Mouse (Mus musculus) neural tube, embryonic 14.5 days (tissue): Measurements from ENCODE around the gene Fam173a. TPM values are rescaled to one million over a fixed set of nuclear protein-coding genes. Genes with fewer than 3 reads are reported as not detected.

ENCODE experiments used
- ATAC-seq: fragments of 200-750 bp; cut with Nextera tagmentation; 2 replicates; pipeline ENCODE4 v1.8.0; 2017; ENCODE audit warnings: low read depth, mild to moderate bottlenecking, moderate TSS enrichment, moderate library complexity
- H3K27ac ChIP-seq: fragments of 300-500 bp; sonication (generic); 2 replicates; pipeline ENCODE4 v1.5.1; 2014; ENCODE audit warnings: low read depth, mild to moderate bottlenecking, control low read depth, low read length, moderate library complexity, mixed read lengths
- H3K27me3 ChIP-seq: fragments of 300-500 bp; sonication (generic); 2 replicates; pipeline ENCODE4 v1.6.1; 2014; ENCODE audit warnings: low read length; ENCODE audit not compliant: control insufficient read depth, insufficient read depth
- H3K36me3 ChIP-seq: fragments of 300-500 bp; sonication (generic); 2 replicates; pipeline ENCODE4 v1.6.1; 2014; ENCODE audit warnings: low read length, mixed read lengths; ENCODE audit not compliant: control insufficient read depth, insufficient read depth
- H3K4me1 ChIP-seq: fragments of 300-500 bp; sonication (generic); 2 replicates; pipeline ENCODE4 v1.6.1; 2014; ENCODE audit warnings: low read length; ENCODE audit not compliant: control insufficient read depth, insufficient read depth
- H3K4me2 ChIP-seq: fragments of 300-500 bp; sonication (generic); 2 replicates; pipeline ENCODE4 v1.6.1; 2014; ENCODE audit warnings: mild to moderate bottlenecking, low read depth, low read length, control low read depth
- H3K4me3 ChIP-seq: fragments of 300-500 bp; sonication (generic); 2 replicates; pipeline ENCODE4 v1.5.1; 2014; ENCODE audit warnings: low read depth, low read length, control low read depth, mixed read lengths
- H3K9ac ChIP-seq: fragments of 300-500 bp; sonication (generic); replicated peaks from 2 replicates; pipeline ENCODE4 v1.6.1; 2014; ENCODE audit warnings: low read depth, mild to moderate bottlenecking, control low read depth, low read length, mixed read lengths
- H3K9me3 ChIP-seq: fragments of 300-500 bp; sonication (generic); 2 replicates; pipeline ENCODE4 v1.6.1; 2016; ENCODE audit warnings: low read length; ENCODE audit not compliant: control insufficient read depth
- WGBS: fragments of 180-500 bp; shearing (Covaris S2); extraction: QIAGEN DNeasy Blood & Tissue Kit; methylation state at CpG from one replicate; pipeline ENCODE4 v1.1.7; 2014; 5-methylcytosine and 5-hydroxymethylcytosine counted together
- polyA plus RNA-seq: library from polyadenylated mRNA; unstranded; fragments of >200 nt; fragmentation: Nextera tagmentation; extraction: Ambion mirVana; gene quantifications from 2 replicates; pipeline ENCODE4 v1.2.1, GENCODE M21; 2014

The Fam173a gene
- polyA plus RNA-seq, 1 experiment from 2014 or later = 88.4 TPM

DNA sequence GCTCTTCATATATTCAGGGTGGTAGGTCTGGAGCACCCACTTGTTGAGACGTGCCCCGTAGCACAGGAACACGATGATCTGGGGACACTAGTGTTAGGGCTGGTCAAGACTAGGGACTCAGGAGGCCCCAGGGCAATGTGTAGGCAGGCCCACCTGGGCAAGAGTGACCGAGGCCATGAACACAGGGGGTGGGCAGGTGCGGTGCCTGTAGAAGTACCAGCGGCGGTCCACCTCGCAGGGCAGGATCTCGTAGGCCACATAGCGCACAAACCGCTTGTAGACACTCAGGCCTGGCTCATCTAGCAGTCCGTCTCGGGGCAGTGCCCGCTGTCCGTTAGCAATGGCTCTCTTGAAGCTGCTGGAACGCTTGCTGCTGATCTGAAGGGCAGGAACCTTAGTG lies 43.1 kb upstream of the Fam173a start:
- Histone ChIP-seq H3K36me3 (peaks cover 22% of the 10 kb centered on the region), H3K4me2 (peak overlapping the region; percentile 72), H3K4me3 (0 out of 2 replicates have a peak overlapping the region, but pooled peaks have one; percentile 9), H3K4me1 (peaks cover 55% of the 10 kb centered on the region), H3K9me3 (no peaks in the 10 kb centered on the region), H3K27ac (no peak overlapping the region), H3K9ac (peak overlapping the region; percentile 73; the same call in 1 of the 2 replicates), H3K27me3 (no peaks in the 10 kb centered on the region)
- 94% methylated on average over 16 of the region's 16 CpGs for WGBS
- ATAC-seq = no peak

DNA sequence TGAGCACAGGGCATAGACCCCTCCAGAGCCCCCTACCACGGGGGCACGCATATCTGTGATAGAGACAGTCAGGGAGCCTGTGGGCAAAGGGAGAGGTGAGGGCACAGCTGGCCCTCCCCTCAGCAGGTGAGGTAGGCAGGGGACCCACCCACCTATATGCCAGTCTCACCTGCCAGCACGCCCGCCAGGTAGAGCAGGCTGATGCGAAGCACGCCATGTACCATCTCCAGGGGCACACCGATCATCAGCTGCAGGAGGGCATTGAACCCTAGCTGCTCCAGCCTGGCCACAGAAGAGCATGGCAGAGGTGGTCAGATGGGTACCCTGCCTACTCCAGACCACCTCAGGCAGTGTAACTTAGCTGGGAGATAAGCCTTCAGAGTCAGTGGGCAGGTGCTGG lies 42.6 kb upstream of the Fam173a start:
- Histone ChIP-seq H3K36me3 (peaks cover 22% of the 10 kb centered on the region), H3K27me3 (no peaks in the 10 kb centered on the region), H3K4me2 (peak overlapping the region; percentile 90), H3K4me3 (0 out of 2 replicates have a peak overlapping the region, but pooled peaks have one; percentile 9), H3K9ac (no peak overlapping the region), H3K4me1 (peaks cover 59% of the 10 kb centered on the region), H3K27ac (no peak overlapping the region), H3K9me3 (no peaks in the 10 kb centered on the region)
- 95% methylated on average over 7 of the region's 7 CpGs for WGBS
- no peak for ATAC-seq

DNA sequence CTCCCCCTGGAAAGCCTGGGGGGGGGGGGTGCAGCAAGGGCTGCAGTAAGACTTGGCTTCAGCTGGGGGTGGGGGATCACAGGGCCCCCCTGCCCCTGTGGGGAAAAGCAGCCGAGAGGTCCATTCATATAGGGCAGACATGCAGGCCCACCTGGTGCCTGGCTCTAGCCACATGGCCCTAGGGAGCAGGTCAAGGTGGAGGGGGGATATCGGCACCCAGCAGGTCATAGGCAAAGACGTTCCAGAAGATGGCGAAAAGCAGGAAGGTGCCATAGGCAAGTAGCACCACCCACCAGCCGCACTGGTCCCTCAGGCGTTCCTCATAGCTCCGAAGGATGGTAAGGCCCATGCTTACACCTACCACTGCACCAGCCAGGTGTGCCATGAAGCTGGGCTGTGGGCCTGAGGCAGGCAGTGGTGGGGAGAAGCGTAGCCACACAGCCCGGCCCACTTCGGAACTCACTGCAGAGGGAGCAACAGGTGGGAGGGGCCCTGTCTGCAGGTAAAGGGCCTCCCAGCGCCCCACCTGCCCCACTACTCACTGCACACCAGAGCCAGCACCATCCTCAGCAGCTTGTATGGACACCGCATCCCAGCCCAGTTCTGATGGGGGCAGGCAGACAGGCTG lies 42.0 kb upstream of the Fam173a start:
- Histone ChIP-seq H3K36me3 (peaks cover 20% of the 10 kb centered on the region), H3K27me3 (no peaks in the 10 kb centered on the region), H3K27ac (no peak overlapping the region), H3K9ac (peak overlapping the region; percentile 76), H3K4me1 (peaks cover 64% of the 10 kb centered on the region), H3K9me3 (no peaks in the 10 kb centered on the region), H3K4me2 (peak overlapping the region; percentile 90), H3K4me3 (peak overlapping the region; percentile 82; the same call in 1 of the 2 replicates)
- 93% methylated on average over 12 of the region's 12 CpGs for WGBS
- no peak for ATAC-seq

DNA sequence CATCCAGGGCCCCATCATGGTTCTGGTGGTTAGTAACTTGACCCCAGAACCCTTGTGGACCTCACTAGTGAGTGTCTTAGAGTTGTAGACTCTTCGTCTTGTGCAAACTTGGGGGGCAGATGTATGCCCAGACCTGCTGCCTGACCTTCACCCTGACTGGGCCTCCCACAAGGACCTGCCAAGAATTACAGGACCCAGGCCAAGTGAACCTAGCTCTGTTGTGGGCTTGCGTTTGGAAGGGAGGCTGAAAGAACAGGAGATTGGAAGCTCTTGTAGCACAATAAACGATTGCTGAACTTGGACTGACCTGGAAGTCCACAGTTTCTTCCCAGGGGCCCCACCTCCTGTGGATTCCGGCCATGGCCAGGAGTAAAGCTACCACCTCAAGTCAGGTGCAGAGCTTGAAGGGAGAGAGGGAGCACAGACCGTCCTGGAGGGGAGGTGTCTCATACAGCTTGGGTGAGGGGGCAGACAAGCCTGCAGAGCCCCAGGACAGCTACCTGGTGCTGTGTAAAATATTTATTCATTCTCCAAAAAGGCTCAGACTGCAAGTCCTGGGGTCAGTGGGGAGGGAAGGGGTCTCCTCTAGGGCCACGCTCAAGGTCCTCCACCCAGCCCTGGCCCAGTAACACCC lies 41.4 kb upstream of the Fam173a start:
- H3K36me3 ChIP-seq = peaks cover 16% of the 10 kb centered on the region
- peak overlapping the region; percentile 82 for H3K4me3 ChIP-seq
- peak overlapping the region; percentile 90 for H3K4me2 ChIP-seq
- H3K27me3 ChIP-seq = no peaks in the 10 kb centered on the region
- H3K9me3 ChIP-seq = no peaks in the 10 kb centered on the region
- 59% methylated on average over 6 of the region's 6 CpGs for WGBS
- H3K9ac ChIP-seq = peak overlapping the region; percentile 76
- peaks cover 69% of the 10 kb centered on the region for H3K4me1 ChIP-seq
- peak overlapping the region; percentile 93; the same call in 1 of the 2 replicates for H3K27ac ChIP-seq
- no peak for ATAC-seq

DNA sequence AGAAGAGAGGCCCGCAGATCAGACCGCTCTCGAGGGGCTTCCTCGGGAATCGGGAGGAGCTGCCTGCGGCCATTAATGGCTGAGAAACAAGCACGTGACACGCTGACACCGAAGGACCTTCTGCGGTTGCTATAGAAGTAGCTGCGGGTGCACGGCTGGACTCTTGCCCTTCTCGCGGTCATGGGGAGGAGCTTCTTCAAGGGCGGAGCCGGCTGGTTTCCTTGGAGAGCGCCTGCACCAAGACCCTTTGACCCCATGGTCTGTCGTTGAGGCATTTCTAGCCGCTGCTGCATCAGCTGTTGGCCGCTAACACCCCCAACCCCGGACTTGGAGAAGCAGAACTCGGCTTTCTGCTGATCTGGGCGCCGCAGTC lies 40.6 kb upstream of the Fam173a start, which contains the start of gene Stub1:
TSS of gene Stub1 (minus strand) at position 114 of the 373 bp plus-strand sequence.
- Histone ChIP-seq H3K27ac (peak within 1 kb of the TSS; percentile 93), H3K9ac (peak within 1 kb of the TSS; percentile 76), H3K4me1 (peaks cover 71% of the 10 kb centered on the region), H3K27me3 (no peaks in the 10 kb centered on the region), H3K36me3 (peaks cover 16% of the 10 kb centered on the region), H3K9me3 (no peaks in the 10 kb centered on the region), H3K4me2 (peak within 1 kb of the TSS; percentile 90), H3K4me3 (peak within 1 kb of the TSS; percentile 82)
- WGBS = under 1% methylated on average over 24 of the region's 24 CpGs
- ATAC-seq = peak; percentile 57

DNA sequence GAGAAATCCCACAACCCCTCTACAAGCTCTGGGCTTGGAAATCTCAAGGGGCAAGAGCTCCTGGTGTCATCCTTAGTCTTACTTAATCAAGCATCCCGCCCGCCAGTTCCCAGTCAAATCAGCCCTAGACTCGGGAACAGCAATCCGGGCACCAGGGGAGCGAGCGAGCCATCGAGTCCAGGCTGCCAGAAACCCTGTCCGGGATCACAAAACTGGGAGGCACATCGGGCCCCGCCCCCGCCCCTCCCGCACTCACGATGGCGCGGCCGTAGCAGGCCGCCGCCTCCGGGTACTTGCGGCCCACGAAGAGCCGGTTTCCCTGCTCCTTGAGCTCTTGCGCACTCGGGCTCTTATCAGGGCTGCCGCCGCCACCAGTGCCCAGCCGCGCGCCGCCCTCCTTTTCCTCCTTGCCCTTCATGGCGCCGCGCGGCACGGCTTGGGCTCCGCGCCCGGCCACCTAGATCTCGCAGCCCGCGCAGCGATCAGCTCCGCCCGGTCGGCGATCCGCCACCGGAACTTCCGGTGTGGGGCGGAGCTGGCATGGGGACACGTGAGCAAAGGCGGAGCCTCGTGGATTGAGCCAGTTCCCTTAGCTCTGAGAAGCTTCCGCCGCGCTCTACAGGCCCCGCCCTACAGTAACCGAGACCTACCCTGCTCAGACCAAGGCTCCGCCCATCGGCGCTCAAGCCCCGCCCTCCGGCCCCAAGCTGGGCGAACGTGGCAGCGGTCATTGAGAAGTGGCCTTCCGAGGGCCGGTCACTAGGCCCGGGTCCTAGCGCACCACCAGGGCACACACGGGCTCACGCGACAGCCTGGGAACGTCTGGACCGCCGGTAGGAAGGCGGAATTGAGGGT lies 40.0 kb upstream of the Fam173a start:
- under 1% methylated on average over 67 of the region's 77 CpGs for WGBS

DNA sequence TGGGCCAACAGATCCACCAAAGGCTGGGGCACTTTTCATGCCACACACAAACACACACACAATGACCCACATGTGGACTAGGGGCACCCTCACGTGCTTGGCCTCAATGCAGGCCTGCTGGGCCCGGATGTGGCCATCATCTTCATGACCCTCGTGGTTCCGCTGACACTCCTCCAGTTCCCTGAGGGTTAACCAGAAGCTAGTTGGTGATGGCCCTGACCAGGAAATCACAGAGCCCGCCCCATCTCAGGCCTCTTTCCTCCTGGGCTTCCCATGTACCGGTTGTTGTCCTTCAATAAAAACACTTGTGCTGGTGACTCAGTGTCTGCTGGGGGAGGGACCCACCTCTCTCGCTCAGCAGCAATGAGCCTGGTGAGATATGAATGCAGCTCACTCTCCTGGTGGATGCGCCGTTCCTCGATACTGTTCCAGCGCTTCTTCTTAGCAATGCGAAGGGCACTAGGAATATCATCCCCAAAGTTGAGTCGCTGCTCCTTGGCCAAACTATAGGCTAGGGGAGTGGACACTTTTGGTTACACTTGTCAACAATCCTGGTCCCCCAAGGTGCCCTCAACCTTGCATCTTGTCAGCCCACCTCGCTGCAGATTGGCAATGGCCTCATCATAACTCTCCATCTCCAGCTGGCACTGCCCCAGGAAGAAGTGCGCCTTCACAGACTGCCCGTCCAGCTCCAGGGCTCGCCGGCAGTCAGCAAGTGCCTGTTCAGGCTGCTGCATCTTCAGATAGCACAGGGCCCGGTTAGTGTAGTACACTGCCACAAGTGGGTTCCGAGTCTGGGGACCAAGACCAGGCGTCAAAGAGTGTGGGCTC lies 39.0 kb upstream of the Fam173a start:
- peak overlapping the region; percentile 90 for H3K4me2 ChIP-seq
- WGBS = 66% methylated on average over 21 of the region's 21 CpGs
- H3K4me3 ChIP-seq = peak overlapping the region; percentile 82
- peaks cover 71% of the 10 kb centered on the region for H3K4me1 ChIP-seq
- no peak for ATAC-seq
- H3K36me3 ChIP-seq = peaks cover 20% of the 10 kb centered on the region
- no peaks in the 10 kb centered on the region for H3K27me3 ChIP-seq
- H3K9ac ChIP-seq = peak overlapping the region; percentile 76
- H3K27ac ChIP-seq = no peak overlapping the region
- no peaks in the 10 kb centered on the region for H3K9me3 ChIP-seq

More for the DNA sequence above, 40.0 kb upstream of the Fam173a start:
- H3K27me3 ChIP-seq = no peaks in the 10 kb centered on the region
- peak overlapping the region; percentile 82 for H3K4me3 ChIP-seq
- ATAC-seq = peak; percentile 90
- peak overlapping the region; percentile 90 for H3K4me2 ChIP-seq
- peaks cover 77% of the 10 kb centered on the region for H3K4me1 ChIP-seq
- no peaks in the 10 kb centered on the region for H3K9me3 ChIP-seq
- H3K36me3 ChIP-seq = peaks cover 17% of the 10 kb centered on the region
- H3K9ac ChIP-seq = peak overlapping the region; percentile 76
- peak overlapping the region; percentile 93 for H3K27ac ChIP-seq

DNA sequence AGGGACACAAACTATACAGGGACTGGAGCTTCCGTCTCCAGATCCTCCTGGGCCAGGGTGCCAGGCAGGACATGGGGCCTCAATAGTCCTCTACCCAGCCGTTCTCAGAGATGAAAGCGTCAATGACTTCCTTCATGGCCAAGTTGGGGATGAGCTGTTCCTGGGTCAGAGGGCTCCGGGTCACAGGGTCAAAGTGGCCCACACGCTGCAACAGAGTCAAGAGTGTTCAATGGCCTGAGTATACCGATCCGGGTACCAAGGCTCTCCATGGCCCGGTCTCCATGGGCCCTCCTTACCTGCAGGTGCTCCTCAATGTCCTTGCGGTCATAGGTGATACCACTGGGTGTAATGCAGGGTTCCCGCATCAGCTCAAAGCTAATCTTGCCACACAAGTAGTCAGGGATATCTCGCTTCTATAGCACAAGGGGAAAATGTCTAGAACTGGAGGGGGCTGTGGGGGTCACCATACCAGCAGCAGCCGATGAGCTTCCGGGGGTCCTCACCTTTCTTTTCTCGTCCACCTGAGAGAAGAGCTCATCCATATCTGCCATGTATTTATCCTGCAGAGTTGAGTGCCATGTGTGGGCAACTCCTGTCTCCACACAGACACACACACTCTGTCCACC lies 38.2 kb upstream of the Fam173a start:
- 89% methylated on average over 14 of the region's 14 CpGs for WGBS
- H3K9me3 ChIP-seq = no peaks in the 10 kb centered on the region
- peak overlapping the region; percentile 90; the same call in 1 of the 2 replicates for H3K4me2 ChIP-seq
- peaks cover 63% of the 10 kb centered on the region for H3K4me1 ChIP-seq
- H3K36me3 ChIP-seq = peaks cover 20% of the 10 kb centered on the region
- no peak overlapping the region for H3K9ac ChIP-seq
- ATAC-seq = no peak
- H3K27me3 ChIP-seq = no peaks in the 10 kb centered on the region
- H3K27ac ChIP-seq = no peak overlapping the region
- no peak overlapping the region for H3K4me3 ChIP-seq
